Mouse (Mus musculus): ENCODE results near the gene Gm42421.

GRCm38 (mm10) chr5:143976726-143977431, 48.9 kb downstream of the Gm42421 start:
- TF ChIP-seq CTCF (IDR thresholded peaks at IDR 0.05; ENCODE audit: low read depth, low read length) (no peak), POLR2A (IDR thresholded peaks at IDR 0.05; ENCODE audit: borderline replicate concordance, low read depth, low read length) (no peak)

Measured in bone marrow macrophage, adult 2 months (primary cell).